Mouse (Mus musculus) monocyte, adult 2 months (primary cell): Measurements from ENCODE around the gene Pced1b.
"Not testable (repeated sequence)": the region's sequence is repeated elsewhere in the genome, so short reads cannot be mapped to it uniquely, and the experiment has no call there.

Experiments used
- DNase-seq, 2 experiments: peaks; one replicate each; pipeline ENCODE4 v3.0.0; 2022; ENCODE audit warnings: low spot score in 2 of 2, low read depth in 1 of 2

The Pced1b gene

DNA sequence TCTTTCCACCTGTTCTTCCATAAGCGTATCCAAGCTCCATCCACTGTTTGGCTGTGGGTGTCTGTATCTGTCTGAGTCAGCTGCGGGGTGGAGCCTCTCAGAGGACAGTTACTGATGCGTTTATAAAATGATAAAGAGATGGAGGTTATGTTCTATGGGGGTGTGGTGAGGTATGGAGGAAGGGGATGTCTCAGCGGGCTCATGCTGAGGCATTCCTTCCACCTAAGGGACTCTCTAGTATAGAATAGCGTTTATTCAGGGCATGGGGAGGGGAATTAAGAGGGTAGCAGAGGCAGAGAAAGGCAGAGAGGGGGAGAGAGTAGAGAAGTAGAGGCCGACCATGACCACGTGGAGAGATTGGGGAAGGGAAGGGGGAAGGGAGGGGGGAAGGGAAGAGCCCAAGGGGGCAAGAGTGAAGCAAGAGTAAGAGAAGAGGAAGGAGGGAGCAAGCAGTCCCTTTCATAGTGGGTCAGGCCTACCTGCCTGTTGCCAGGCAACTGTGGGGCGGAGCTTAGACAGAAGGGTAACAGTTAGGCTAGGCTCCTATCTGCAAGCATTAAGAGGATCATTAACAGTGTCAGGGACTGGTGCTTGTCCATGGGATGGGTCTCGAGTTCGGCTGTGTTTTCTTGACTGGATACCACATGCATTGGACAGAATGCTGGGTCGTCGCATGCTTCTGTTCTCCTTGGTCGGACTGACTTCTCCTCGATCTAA, 90.9 kb downstream of the Pced1b start:
- no peak for DNase-seq

DNA sequence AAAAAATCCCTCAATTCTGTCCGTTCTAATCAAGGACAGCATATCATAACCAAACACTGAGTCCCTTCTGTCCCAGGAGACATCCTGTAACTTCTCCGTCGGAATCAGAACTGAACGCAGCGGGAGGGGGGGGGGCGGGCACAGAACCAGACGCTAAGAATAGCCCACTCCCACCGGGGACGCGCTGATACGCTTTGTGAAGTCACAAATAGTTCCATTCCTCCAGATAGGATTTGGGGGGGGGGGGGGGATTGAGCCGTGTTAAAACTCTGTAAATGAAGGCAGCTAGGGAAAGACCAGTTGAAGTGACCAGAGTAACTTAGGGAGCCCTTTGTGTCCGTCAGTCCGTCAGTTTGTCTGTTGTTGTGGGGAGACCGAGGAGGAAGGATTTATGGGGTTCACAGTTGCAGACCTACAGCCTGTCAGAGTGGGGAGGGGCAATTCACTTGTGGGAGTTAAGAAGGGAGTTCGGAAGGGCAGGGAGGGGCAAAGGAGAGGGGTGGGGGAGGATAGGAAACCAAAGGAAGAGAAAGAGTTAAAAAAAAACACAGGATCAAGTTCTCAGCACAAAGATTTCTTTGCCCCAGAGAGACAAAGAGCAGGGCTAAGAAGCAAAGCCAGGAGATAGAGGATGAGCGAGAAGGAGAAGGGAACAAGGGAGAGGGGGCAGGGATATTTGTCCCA, 91.6 kb downstream of the Pced1b start:
- DNase-seq = no peak

DNA sequence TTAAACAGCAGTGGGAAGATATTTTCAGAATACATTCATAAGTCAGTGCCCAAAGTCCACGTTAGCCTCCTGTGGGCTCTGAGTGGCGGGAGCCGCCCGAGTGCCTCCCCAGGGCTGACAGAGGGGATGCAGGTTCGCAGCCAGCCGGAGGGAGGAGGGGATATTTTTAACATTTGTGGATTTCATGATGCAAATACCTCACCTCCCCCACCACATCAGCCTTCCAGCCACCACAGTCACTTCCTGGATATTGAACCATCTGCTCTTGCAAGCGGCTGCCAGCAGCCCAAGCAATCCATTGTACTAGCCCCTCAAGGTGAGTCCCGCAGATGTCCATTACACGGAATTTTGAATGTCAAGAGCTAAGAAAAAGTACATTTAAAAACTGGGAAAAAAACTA, 95.4 kb downstream of the Pced1b start:
- no peak for DNase-seq

GRCm38 (mm10) chr15:97342945-97343344, 96.0 kb downstream of the Pced1b start:
- no peak for DNase-seq

DNA sequence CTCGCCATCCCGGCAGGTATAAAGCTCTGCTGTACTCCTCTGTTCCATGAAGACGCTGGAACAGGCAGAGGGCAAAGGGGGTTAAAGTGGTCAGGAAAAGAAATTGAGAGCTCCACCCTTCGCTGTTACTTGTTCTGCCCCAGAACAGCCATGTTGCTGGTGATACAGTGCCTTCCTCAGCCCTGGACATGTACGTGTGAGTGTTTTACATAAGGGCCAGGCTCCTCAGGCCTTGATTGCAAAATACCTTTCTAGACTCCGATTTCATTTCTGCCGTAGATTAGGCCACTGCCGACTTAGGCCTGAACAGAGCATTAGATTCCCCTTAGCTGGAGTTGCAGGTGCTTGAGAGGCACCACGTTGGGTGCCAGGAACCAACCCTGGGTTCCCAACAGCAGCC, 97.0 kb downstream of the Pced1b start:
- DNase-seq = no peak

DNA sequence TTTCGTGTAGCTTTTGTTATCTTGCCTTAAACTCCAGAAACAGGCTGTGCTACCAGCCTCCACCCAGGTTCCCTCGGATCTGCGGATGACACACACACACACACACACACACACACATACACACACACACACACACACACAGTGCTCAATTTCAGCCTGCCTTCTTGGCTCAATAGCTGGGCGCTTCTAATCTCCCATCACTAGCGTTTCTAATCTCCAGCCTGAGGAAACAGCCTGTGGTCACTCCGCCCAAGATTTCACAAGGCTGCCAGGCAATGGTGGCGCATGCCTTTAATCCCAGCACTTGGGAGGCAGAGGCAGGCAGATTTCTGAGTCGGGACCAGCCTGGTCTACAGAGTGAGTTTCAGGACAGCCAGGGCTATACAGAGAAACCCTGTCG, 98.2 kb downstream of the Pced1b start:
- no peak for DNase-seq

DNA sequence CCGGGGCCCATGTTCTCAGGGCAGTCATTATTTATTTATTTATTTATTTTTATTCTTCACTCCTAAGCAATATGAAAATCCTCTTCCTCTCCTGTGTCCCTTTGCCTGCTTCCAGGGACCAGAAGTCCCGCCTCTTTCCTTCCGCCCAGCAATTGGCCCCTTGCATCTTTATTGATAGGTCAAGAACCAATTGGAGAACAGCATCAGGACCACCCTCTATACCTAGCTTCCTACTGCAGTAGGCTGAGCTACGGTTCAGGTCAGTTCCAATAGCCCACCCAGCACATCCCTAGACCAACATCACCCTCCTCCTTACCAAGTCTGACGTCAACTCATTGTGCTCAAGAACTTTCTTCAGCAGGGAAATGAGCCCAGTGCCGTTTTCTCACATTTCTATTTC, 99.0 kb downstream of the Pced1b start:
- no peak for DNase-seq

DNA sequence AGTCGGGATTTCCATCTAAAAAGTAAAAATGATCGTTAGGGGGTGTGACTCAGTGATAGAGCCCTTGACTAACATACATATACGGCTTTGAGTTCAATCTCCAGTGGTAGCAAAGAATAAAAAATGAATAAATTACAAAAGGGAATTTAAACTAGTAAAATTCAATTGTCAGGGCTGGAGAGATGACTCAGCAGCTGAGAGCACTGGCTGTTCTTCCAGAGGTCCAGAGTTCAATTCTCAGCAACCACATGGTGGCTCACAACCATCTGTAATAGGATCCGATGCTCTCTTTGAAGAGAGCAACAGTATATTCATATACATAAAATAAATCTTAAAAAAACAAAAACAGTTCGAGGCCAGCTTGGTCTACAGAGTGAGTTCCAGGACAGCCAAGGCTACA, 99.5 kb downstream of the Pced1b start:
- DNase-seq = no peak

GRCm38 (mm10) chr15:97346897-97347296, 100.0 kb downstream of the Pced1b start:
- no peak for DNase-seq

DNA sequence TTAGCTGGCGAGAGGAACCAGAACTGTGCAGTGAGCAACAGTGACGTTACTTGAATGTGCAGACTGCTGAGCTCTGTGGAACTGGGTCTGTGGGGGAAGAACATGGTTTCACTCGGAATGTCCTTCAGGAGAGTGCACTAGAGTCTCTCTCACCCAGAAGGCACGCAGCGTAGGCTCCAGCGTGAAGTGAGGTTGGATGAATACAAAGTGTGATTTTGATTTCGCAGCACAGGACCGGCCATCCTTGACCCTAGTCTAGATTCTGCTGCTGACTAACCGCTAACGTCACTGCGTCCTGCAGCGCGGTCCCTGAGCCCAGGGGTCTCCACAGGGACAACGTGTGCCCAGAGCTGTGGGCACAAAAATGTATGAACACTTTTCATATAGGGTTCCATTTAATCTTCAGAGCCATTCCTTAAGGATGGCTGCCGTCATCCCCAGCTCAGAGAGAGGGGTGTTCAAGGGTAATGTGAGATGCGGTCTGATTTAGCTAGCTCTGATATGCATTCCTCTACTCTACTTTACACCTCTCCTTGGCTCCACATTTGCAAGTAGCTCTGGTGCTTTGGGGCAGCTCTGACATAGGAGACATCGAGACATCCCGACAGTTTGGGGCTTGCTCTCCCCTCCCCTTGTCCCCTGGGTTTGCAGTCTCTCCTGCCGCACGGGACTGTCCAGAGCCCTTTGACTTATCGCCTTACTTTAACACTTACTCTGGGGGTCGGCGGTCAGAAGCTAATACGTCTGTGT, 101.8 kb downstream of the Pced1b start:
- DNase-seq = no peak

DNA sequence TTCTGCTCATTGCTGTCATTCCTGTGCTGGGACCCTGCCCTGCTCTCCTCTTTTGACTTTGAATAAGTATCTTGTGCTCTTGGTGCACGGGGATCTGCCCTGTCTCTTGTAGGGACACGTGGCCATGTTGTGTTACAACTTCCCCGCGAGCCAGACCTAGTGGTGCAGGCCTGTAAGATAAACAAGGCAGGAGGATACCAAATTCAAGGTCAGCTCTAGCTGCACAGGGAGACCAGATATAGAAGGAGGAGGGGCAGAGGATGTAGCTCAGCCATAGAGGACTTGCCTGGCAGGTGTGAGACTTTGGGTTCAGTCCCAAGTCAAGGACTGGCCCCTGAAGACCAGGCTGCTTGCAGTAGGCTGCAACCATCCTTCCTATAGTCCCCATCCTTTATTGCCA, 103.6 kb downstream of the Pced1b start:
- no peak for DNase-seq

DNA sequence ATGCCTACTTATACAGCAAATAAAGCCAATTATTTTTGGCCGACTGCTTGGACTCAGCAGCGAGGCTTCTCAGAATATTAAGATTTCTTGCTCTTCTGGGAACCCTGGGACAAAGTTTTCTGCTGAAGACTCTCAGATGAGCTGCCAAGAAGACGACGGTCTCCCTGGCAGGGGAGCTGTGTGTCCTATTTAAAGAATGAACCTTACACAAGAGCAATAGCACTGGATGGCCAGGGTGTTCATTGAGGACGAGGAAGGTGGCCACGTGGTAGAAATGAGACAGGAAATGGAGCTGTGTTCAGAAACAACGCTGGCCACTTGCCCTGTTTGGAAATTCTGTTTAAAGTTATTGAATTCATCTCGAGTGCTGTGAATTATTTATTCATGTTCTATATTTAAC, 104.1 kb downstream of the Pced1b start:
- DNase-seq = no peak

DNA sequence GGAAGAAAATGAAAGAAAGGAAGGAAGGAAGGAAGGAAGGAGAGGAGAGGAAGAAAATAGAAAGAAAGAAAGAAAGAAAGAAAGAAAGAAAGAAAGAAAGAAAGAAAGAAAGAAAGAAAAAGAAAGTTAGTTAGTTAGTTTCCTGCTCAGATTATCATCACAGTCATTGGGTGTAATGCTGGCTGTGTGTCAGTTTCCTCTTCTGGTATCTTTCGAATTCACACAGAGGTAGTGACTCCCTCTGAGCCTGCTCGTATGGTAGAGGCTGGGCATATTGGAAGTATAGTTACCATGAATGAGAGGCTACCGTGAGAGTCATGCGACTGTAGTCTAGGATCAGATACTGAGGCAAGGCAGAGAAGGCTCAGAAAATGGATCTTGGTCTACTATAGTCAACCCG, 104.8 kb downstream of the Pced1b start:
- no peak for DNase-seq

DNA sequence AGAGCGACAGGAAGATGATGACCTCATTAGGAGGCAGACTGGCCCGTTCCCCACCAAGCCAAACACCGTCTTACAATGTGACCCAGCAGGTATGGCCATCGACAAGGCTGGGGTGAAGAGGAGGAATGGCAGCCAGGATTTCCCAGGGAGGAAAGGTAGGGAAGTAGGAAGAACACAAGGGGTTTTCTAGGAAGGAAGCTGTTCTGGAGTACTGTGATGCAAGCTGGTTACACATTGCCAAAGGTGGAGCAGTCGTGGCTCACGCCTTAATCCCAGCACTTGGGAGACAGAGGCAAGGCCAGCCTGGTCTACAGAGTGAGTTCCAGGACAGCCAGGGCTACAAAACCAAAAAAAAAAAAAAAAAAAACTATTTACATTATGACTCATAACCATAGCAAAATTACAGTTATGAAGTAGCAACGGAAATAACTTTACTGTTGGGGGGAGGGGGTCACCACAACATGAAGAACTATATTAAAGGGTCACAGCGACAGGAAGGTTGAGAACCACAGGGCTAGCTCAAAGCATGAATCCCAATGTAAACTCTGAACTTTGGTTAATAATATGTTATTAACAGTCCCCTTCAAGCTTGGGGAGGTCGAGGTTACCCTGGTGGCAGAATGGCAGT, 108.9 kb downstream of the Pced1b start:
- DNase-seq = no peak

- DNase-seq = no peak
These were observed 110.1 kb downstream of the Pced1b start for GRCm38 (mm10) chr15:97357016-97357415.

DNA sequence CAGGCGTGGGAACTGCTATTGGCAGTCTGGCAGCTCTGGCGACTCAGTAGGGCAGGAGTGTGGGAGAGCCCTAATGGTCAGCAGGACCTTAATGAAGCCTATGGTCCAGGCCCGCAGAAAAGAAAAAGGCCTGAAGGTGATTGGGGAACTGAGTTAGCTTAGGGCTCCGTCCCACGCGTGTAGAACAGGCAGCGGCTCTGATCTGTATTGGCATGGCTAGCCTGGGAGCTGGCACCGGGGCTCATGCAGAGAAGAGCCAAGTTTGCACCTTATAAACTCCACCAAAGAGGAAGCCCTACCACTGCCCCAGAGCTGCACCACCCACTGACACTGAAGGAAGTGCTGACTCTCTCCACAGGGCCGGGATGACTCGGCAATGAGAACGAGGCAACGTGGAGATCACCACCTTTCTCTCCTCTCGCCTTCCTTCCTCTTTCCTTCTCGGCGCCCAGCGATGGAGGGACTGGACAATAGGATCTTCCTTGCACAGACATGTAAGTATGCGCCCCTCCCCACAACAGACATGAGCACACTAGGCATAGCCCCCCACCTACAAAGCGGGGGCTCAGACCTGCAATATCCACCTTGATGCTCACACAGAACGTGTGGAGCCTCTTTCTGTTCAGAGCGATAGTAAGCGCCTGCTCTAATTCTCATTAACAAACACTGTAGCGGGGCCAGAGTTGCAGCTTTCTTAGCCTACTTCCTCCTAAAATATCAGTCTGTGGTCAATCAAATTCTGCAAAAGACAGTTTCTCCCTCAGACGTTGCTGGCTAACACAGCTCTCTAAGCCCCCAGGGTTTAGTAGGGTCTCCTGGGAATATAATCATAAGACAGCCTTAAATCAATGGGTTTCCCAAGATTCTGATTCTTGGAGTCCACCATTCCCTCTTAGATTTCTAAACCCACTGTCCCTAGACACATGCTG, 114.2 kb downstream of the Pced1b start:
- peak; percentile 48 to 50 for DNase-seq

- DNase-seq = no peak
These were observed 114.9 kb downstream of the Pced1b start for GRCm38 (mm10) chr15:97361771-97362171.

DNA sequence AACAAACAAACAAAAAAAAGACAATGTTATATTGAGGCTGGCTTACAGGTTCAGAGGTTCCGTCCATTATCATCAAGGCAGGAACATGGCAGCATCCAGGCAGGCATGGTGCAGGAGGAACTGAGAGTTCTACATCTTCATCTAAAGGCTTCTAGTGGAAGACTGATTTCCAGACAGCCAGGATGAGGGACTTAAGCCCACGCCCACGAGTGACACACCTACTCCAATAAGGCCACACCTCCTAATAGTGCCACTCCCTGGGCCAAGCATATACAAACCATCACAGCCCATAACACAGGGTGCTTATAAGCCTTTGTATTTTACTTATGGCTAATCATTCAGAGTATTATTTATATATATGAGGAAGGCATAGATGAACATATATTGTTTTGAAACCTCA, 117.4 kb downstream of the Pced1b start:
- not testable (repeated sequence) for DNase-seq

- DNase-seq = no peak
These were observed 118.1 kb downstream of the Pced1b start for GRCm38 (mm10) chr15:97364968-97365367.

DNA sequence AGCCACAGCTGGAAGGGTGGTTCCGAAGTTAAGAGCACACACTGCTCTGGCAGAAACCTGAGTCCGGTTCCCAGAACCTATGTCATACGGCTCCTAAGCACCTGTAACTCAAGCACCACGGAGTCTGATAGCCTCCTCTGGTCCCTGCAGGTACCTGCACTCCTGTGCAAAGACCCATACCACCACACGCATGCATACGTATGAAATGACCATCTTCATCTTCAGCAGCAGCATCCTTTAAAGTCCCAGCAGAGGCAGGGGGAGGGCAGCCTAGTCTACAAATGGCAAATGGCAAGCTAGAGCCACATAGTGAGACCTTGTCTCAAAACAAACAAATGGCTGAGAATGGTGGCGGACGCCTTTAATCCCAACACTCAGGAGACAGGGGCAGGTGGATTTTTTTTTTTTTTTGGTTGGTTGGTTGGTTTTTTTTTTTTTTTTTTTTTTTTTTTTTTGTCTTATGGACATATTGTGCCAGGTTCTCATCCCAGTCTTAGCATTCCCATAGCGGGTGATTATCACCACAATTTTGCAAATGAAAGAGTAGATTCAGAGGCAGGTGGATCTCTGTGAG, 121.2 kb downstream of the Pced1b start:
- DNase-seq = no peak
